Mouse (Mus musculus) kidney, postnatal 4 days (tissue): ENCODE measurements around the gene Prkag1.
A peak's percentile ranks its signal among the peaks of the same experiment; 100 is the strongest.

ENCODE experiments used
- DNase-seq, 2 experiments: peaks; one replicate each; pipeline ENCODE4 v3.0.0; 2021; ENCODE audit warnings: mixed read lengths in 2 of 2

The Prkag1 gene

DNA sequence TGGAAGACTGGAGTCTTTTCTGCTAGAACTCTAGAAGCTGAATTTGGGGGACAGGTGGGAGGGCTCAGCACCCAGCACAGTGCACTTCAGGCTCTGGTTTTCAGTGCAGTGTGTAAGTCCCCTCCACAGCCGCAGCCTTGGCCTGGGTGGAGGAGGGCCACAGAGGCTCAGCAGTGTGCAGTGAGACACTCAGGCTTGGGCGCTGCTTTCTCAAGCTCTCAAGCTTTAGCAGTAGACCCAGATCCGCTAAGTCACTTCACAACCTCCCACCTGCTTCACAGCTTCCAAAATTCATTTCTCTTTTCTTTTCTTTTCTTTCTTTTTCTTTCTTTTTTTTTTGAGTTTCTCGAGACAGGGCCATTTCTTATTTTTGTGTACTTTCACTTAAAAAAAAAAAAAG, 10.4 kb downstream of the Prkag1 start:
- DNase-seq, result no peak

DNA sequence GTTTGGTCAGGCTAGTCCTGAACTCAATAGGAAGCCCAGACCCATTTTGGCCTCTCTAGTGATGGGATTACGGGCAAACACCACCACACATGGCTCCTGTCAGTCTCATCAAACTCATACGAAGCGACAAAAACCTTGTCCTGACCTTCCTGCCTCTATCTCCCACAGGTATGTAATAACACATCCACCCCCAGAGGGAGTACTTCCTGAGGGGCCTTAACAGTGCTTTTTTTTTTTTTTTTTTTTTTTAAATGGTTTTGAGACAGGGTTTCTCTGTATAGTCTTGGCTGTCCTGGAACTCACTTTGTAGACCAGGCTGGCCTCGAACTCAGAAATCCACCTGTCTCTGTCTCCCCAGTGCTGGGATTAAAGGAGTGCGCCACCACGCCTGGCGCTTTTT, 13.2 kb downstream of the Prkag1 start:
- DNase-seq, result no peak

DNA sequence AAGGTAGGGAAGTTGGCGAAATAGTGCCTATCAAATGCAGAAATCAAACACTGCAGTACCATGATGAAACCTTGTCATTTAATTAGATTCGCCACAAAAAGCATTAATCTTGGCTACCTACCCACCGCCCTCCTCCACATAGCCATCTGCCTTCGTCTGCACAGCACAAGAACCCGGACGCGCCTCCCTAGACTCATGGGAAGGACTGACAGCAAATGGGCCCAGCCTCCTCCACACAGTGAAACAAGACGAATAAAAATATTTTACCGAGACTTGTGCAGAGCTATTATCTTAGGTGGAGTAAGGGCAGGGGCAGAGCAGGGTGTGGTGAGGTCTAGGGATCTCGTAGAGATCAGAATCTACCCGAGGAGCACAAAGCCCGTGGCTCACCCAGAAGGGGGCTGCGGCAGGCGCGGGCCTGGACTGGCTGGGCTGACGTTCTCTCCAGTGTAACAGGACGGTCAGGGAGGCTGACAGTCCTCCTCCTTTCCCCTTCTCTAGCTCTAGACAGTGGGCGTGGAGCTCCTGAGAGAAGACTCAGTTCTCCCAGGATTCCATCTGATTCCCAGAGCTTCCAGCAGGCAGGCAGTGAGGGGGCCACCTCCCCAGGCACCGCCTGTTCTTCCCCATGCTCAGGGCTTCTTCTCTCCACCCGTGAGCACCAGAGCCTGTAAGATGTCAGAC, 18.4 kb downstream of the Prkag1 start:
- DNase-seq, result peak in 1 of 2 experiments; percentile 33

DNA sequence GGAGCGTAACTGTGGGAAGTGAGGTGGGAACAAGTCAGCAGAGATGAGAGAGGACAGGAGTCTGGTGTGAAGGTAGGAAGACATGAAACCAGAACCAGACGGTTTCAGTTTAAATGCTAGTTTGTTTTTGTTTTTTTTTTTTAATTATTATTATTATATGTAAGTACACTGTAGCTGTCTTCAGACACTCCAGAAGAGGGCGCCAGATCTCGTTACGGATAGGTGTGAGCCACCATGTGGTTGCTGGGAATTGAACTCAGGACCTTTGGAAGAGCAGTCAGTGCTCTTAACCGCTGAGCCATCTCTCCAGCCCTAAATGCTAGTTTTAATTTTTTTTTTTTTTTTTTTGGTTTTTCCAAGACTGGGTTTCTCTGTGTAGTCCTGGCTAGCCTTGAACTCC, 21.1 kb downstream of the Prkag1 start:
- DNase-seq, result peak in 1 of 2 experiments; percentile 22

GRCm38 (mm10) chr15:98809390-98809789, 21.9 kb downstream of the Prkag1 start, which contains the start of gene Ddn:
Ddn (minus strand) TSS chr15:98809490.
- DNase-seq, result peak in 1 of 2 experiments; percentile 48

GRCm38 (mm10) chr15:98808651-98809134, 22.6 kb downstream of the Prkag1 start:
- no peak for DNase-seq

- peak; percentile 48 to 63 for DNase-seq
Observed at GRCm38 (mm10) chr15:98807895-98808650, 23.2 kb downstream of the Prkag1 start.

DNA sequence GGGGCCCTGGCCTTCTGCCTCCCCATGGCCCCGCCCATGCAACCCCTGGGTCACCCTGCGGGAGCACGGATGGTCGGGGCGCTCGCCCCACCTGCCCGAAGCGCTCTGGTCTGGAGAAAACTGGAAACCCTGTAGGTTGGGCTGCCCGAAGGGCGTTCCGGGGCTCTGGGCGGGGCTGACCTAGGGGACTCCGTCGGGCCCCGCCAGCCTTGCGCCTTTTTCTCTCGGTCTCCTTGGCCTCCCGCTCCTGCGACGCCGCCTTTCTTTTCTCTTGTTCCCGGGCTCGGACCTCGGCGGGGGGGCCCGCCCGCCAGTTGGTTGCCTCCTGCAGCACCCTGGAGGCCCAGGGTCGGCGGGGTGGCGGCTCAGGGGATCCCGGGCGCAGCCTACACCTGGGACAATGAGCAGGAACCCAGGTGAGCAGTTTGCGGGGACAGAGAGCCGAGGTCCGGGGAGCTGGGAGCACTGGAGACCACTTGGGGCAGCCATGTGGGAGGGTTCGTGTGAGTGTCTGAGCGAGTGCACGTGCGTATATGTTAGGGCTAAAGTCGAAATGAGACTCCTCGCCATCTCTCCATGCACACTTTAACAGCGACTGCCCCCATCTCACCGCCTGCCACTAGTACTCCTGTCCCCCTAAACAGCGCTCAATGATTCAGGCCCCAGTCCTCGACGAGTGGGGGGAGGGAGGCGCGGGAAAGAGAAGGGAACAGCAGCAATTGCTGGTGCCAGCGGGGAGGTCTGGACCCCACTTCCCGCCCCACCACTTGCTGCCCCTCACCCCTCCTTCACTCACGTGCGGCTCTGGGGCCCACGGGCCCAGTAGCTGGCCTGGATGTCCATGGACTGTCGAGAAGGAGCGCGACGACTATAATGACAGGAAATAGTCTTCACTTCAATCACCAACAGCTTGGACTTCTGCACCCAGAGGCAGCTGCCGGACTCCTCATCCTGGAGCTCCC, 24.2 kb downstream of the Prkag1 start:
- peak; percentile 43 to 63 for DNase-seq

GRCm38 (mm10) chr15:98806071-98806808, 25.1 kb downstream of the Prkag1 start:
- DNase-seq, result peak in 1 of 2 experiments; percentile 18

GRCm38 (mm10) chr15:98805324-98806040, 25.8 kb downstream of the Prkag1 start:
- peak; percentile 87 to 91 for DNase-seq

DNA sequence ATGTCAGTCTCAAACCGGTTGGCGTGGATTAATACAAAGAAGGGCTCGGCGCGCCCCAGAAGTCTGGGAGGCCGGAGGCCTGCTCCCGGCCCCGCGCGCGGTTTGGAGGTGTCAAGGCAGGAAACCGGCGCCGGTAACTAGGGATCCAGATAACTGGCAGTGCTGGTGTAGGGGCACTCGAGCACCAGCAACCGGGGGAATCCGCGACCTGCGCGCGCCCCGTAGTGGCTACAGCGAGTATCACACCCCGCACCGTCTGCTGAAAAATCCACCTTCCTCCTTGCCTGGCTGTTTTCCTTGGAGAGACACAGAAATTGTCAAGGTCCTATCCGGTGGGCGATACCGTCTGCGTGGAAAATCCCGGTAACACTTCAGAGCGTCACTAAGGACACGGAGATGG, 27.3 kb downstream of the Prkag1 start:
- DNase-seq, result peak; percentile 91

GRCm38 (mm10) chr15:98802926-98803325, 28.4 kb downstream of the Prkag1 start:
- no peak for DNase-seq

DNA sequence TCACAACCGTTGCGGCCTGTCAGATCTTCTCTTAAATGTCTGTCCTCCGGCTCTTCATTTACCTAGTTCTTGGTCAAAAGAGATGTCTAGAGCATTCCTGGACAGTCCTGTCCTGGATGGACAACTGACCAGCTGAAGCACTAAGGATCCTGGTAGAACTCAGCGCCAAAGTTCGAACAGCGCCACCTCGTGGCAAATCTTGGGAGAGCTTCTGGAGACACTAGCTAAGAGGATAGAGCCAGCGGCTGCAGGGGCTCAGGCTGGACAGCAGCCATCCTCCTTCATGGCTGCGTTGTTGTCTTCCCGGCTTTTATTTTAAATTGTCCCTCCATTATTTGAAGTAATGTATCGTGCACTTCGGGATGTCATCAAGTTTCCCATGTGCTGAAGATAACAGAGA, 31.9 kb downstream of the Prkag1 start:
- DNase-seq, result peak; percentile 93 to 94

DNA sequence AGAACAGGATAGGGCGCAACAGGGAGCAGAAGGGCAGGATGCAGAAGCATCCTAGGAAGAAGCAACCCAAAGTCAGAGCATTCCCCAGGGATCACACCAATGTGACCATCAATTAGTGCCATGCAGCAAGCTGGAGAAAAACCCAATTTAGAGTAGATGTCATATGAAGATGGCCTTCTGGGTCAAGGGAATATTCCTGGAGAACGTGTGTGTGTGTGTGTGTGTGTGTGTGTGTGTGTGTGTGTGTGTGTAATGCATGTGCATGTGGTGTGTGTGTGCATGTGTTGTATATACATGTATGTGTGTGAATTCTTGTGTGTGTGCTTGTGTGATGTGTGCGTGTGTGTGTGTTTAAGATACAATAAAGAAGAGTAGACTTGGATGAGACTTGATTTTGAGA, 32.4 kb downstream of the Prkag1 start:
- DNase-seq, result no peak

- no peak for DNase-seq
Observed at GRCm38 (mm10) chr15:98797835-98798492, 33.4 kb downstream of the Prkag1 start.

DNA sequence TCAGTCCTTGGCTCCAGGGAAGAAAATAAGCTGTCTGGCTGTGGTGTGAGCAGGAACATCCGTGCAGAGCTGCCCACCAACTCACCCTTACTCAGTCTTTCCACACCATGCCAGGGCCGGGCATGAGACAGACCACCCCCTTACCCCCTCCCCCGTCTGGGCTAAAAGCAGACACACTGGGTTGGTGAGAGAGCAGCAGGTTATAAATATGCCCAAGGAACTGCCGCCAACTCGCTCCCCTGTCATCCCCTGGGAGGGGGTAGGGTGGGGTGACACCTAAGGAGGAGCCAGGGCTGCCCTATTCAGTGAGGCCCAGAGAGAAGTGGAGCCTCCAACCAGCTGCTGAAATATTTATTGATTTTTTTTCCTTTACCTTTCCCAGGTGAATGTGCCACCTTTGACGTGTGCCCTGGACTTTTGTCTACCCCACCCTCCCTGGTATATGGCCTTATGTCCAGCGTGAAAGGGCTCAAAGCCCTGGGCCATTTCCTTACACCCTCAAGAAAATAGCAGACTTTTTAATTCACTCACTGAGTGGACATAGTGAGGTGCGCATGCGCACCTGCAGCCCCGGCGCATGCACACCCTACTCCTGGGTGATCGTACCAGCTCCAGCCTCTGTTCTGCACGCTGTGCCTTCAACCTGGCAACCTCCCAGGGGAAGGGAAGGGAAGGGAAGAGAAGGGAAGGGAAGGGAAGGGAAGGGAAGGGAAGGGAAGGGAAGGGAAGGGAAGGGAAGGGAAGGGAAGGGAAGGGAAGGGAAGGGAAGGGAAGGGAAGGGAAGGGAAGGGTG, 34.3 kb downstream of the Prkag1 start:
- peak in 1 of 2 experiments; percentile 43 for DNase-seq

DNA sequence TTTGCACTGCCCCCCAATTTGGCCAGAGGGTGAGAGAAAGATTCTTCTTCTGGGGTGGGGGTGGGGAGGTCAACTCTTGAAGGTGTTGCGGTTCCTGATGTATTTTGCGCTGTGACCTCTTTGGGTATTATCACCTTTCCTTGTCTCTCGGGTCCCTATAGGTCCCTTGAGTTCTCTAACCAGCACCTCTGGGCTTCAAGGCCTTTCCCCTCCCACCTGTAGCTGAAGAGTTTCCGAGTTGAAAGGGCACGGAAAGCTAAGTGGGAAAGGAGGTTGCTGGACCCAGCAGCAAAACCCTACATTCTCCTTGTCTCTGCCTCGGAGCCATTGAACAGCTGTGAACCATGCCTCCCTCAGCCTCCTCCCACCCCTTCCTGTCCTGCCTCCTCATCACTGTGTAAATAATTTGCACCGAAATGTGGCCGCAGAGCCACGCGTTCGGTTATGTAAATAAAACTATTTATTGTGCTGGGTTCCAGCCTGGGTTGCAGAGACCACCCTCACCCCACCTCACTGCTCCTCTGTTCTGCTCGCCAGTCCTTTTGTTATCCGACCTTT, 38.1 kb downstream of the Prkag1 start:
- peak; percentile 41 to 55 for DNase-seq

DNA sequence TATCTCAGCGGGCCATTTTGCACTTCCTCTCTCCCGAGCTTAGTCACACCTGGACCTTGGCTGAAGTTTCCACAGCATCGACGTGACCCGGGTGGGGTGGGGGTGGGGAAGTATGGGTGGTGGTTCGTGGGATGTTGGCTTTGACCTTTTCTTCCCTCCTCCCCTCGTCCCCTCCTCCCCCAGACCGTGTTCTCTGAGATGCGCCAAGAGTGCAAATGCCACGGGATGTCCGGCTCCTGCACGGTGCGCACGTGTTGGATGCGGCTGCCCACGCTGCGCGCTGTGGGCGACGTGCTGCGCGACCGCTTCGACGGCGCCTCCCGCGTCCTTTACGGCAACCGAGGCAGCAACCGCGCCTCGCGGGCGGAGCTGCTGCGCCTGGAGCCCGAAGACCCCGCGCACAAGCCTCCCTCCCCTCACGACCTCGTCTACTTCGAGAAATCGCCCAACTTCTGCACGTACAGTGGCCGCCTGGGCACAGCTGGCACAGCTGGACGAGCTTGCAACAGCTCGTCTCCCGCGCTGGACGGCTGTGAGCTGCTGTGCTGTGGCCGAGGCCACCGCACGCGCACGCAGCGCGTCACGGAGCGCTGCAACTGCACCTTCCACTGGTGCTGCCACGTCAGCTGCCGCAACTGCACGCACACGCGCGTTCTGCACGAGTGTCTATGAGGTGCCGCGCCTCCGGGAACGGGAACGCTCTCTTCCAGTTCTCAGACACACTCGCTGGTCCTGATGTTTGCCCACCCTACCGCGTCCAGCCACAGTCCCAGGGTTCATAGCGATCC, 38.9 kb downstream of the Prkag1 start:
- DNase-seq, result no peak

DNA sequence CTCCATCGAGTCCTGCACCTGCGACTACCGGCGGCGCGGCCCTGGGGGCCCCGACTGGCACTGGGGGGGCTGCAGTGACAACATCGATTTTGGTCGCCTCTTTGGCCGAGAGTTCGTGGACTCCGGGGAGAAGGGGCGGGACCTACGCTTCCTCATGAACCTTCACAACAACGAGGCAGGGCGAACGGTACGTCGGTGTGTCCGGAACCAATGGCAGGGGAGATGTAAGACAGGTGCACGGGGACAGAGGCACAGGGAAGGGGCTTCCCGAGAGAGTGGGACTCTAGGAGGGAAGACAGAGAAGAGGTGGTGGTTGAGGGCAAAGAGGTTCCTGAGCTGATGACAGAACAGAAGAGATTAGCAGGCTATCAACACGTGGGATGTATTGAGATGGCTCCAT, 39.5 kb downstream of the Prkag1 start:
- DNase-seq, result no peak
